Mouse (Mus musculus) adrenal gland, adult (tissue): Measurements from ENCODE around the gene Aaed1.
"Not testable (repeated sequence)": the region's sequence is repeated elsewhere in the genome, so short reads cannot be mapped to it uniquely, and the experiment has no call there.

Experiments
- DNase-seq, 2 experiments: peaks; one replicate each; pipeline ENCODE4 v3.0.0; 2022 to 2023; ENCODE audit warnings: low spot score in 1 of 2; ENCODE audit not compliant: inconsistent age in 2 of 2

Gene Aaed1

DNA sequence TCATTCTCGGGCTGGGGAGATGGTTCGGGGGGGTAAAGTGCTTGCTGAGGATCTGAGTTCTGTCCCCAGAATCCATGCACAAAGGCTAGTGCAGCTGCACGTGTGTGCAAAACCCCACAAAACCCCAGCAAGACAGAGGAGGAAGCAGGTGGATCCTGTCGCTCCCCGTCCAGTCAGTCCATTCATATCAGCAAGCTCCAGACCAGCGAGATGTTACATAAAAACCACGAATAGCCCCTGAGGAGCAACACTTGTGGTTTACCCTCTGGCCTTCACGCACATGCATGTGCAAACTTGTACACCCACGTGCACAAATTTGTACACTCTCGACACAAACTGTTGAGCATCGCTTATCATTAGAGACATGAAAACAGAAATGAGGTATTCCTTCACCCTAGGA lies 2.7 kb downstream of the Aaed1 start:
- DNase-seq, result no peak

DNA sequence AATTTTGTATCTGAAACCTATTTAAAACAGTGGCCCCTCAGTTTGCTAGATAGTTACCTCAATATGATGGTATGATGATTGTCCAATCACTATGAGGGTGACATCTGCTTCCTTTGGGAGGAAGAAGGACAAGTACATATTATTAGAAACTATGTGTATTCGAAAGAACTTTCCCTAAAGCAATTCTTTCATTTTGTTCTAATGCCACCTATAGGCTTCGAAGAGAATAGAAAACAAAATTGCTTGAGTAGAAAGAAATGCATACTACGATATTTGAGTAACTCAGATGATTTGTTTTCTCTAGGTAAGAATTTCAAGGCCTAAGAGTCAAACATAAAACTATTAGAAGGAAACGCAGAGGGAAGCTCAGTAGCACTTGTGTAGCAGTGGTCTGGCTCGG lies 3.5 kb downstream of the Aaed1 start:
- DNase-seq, result no peak

DNA sequence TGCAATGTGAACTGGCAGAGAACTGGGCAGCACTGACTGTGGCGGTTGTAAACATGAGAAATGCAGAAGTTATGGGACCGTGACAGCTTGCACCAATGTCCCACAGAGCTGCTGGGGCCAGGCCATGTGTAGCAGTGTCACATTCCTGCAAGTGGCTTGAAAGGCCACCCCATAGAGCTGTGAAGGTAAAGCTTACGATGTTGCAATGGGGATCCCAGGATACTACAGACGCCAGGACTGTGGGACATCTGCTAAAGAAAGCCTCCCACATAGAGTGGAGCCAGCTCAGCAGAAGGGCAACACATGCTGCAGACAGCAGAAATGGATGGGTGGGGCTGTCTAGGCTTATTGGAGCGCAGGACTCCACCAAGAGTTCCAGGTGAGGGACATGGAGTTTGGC lies 5.0 kb downstream of the Aaed1 start:
- DNase-seq, result no peak

DNA sequence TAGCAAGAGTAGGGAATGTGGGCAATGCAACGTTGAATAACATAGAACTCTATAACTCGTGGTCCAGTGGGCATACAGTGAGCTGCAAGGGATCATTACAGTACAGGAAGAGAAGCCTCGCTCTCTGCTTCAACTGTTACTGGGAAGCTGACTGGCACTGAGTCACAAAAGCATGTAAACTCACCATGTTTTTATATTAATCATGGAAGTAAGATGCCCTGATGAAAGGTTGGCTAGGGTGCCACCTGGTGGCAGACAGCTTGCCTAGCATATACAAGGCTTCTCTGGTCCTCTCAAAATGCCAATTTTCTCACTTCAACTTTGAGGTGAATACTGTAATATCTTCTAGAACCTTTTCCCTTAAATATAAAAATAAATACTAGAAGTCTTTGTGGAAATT lies 6.4 kb downstream of the Aaed1 start:
- peak; percentile 64 to 82 for DNase-seq

DNA sequence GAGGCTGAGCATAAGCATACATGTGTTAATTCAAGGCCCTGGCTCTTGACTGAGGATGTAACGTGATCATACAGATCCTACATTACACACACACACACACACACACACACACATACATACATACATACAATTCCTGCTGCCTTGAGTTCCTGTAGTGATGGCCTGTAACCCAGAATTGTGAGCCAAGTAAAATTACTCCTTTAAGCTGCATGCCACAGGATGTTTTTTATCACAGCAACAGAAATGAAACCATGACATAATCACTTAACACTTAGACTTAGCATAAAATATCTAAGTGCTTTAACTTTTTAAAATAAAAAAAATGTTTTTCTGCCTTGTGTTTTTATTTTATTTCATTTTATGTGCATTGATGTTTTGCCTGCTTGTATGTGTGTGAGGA lies 13.4 kb downstream of the Aaed1 start:
- DNase-seq, result no peak

DNA sequence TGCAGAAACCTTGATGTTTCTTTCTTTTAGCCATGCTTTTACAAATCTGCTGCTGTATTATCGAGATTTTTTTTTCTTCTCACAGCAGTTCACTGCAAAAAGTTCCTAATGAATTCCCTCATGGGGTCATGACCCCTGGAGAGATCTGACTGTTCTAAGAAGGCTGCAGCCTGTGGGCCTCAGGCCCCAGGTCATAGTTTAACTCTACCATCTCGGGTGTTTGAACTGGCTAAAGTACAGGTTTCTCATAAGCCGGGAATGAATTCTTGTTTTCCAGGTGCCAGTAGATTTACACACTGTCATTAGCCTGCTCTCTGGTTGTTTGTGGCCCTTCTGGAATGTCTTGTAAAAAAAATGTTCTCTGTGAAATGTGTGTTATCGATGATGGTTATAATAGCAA lies 25.7 kb downstream of the Aaed1 start:
- no peak for DNase-seq

DNA sequence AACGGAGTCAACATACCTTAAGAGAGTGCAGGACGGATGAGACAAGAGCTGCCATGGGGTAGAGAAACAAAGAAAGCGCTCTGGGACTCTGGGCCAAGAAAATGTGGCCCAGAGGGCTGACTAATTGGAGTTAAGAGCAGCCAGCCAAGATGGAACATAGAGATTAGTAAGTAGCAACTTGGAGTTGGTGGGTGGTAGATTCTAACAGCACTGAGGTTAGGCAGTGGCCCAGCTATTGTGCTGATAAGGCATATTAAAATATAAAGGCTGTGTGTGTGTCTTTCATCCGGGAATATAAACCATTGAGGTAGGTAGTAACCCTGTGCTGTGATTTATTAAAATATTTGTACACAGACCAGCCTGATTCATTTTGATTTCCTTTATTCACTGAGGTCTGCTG lies 26.2 kb downstream of the Aaed1 start:
- DNase-seq, result no peak

DNA sequence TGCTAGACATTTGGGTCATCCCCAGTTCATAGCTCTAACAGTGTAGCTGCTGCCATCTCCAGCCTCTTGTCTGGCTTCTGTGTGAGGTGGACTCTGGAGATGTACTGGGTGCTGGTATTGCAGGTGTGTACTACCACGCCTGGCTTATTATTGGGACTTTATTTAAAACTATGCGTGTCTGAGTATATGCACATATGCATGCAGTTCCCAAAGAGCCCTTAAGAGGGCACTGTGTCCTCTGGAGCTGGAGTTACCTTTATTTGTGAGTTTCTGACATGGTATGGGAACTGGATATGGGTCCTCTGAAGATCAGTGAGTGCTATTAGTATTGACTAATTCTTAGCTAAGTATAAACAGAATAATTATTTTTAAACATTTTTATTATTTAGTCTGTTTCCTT lies 27.8 kb downstream of the Aaed1 start:
- no peak for DNase-seq

DNA sequence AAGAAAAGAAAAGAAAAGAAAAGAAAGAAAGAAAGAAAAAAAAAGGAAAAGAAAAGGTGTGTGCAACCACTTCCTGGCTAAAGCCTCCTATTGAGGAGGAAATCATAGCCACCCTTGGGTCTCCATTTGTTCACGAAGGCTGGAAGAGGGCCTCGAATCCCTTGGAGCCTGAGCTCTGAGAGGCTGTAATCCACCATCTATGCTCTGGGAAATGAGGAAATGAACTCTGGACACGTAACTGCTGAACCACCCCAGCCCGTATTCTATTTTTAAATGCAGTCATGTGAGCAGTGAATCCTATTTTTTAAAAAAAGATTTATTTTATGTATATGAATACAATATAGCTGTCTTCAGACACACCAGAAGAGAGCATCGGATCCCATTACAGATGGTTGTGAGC lies 31.6 kb downstream of the Aaed1 start:
- no peak for DNase-seq

DNA sequence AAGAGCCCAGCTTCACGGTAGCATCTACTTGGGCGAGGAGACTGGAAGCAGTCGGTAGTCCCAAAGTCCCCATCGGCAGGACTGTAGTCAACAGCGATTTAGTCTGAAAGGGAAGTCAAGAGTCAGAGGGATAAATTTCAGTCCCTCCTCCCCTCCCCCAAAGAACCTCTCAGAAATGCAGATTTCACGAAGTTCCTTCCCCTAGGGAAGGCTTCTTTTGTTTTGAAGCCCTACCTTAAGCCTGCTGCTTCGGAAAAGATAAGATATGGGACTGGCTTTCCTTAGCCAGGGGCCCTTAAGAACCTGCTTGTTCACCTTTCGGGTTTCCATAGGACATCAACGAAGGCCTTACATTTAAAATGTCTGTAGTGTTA lies 36.8 kb downstream of the Aaed1 start:
- no peak for DNase-seq

DNA sequence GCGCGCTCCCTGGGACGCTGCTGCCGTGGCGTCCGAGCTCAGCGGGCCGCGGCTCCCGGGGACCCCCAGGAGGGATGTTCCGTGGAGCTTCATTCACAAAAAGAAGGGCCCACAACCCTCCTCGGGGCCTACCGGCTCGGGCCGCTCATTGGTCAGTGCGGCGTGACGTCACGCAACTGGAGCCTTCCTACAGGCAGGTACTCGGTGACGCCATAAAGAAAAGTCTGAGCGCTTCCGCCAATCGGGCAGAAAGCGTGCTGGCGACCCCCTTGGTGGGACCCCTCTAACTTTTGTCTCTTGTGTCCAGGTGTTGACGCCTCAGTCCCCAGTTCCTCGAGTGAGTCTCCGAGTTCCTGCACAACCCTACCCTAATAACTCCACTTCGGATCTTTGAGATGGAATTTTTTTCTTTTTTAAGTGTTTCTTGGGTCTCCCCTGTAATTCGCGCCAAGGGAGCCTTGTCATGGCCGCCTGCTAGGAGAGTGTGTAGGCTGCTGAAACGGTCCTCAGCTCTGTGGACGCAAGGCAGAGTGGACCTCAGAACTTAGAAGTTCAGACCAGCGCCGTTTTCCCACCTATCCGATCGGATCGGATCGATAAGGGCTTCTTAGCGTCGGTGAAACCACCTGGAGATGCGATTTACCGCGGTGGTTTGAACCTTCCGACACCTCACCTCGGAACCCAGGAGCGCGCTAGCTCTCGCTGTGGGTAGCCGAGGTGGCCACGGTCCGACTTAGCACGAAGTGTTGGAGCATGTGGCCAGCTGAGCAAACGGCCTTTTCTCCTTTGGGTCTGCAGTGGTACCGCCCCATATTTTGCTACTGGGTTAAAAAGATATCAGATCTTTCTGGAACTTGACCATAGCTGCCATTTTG lies 37.4 kb downstream of the Aaed1 start, which contains the start of gene Cdc14b:
TSS of gene Cdc14b (minus strand) at position 412 of the 875 bp plus-strand sequence.
- peak; percentile 88 to 95 for DNase-seq

DNA sequence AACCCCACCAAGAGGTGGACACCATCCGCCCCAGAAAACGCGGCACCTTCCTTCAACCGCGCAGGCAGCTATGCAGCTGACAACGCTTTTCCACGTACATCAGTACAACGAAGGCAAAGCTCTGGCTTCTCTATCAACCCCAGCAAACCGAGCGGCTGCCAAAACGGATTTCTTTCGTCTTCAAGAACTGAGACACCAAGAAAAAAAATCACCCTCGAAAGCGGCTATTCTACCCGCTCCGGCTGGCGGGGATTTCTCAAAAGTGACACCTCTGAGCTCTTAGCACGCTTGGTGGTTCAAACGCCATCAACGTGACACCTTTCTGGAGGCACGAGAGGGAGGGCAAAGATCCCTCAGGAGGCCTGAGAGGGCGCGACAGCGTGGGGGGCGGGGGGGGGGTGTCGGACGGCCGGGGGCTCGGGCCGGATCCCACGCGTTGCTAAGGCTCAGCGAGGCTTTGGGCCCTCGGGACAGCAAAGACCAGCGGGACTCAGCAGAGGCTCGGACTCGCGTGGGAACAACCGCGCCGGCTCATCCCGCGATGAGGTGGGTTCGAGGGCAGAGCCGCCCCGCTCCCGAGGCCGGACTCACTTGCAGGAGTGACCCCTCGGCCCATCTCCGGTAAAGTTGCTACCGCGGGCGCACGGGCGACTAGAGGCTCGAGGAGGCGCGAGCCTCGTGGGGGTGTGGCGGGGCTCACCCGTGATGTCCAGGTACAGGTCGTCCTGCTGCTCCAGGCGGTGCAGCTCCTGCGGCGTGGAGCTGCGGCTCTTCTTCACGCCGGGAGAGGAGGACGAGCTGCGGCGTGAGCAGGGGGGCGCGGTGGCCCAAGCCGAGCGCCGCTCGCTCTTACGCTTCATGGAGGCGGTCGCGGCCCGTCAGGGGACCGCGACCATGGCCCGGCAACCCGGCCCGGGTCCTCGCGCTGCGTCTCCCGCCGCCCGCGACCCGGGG lies 38.3 kb downstream of the Aaed1 start:
- peak; percentile 58 to 82 for DNase-seq

DNA sequence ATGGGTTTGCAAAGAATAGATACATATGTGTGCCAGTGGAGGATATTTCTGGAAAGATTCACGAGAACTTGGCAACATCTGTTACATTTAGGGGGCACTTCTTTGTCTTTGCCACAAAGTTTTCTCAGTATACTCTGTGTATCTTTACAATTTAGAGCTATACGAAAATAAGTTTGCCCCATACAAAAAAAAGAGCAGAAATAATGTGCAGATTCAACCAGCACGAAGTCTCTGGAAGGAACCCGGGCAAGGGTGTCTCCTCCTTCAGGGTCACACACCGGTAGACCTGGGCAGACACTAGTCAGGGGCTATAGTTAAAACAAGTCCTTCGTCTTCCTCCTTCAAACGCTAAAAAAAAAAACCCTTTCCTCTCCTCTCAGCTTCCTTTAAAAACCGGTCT lies 39.2 kb downstream of the Aaed1 start:
- DNase-seq, result no peak

DNA sequence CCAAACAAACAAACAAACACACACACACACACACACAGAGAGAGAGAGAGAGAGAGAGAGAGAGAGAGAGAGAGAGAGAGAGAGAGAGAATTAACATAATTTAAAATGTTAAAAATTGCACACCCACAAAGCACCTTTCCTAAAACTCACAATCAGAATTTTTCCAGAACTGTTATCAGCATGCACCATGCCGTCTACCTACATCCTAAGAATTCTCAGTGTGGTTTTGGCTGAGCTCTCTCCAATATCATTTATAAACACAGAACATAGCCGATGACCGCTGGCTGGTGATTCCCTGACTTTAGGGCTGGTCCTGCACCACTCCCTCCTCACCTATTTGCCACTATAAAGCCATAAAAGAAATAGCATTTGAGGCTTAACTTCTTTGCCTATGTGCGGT lies 44.1 kb downstream of the Aaed1 start:
- no peak for DNase-seq

DNA sequence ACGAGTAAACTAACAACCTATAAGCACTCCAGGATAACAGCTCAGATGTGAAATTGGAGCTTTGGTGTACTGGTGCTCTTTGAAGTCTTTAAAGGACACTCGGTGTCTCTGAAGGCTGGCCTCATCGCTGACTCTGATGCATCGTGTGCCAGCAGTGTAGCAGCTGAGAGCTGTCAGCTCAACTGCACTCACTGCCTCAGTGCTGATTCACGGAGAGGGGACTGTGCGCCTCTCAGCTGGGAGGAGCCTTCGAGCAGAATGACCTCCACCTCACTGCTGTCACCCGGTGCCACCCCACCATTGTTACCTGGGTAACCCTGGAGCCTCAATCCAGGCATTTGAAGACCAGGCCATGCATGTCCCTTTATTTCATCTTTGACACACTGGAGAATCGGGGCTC lies 45.4 kb downstream of the Aaed1 start:
- peak; percentile 86 to 91 for DNase-seq

DNA sequence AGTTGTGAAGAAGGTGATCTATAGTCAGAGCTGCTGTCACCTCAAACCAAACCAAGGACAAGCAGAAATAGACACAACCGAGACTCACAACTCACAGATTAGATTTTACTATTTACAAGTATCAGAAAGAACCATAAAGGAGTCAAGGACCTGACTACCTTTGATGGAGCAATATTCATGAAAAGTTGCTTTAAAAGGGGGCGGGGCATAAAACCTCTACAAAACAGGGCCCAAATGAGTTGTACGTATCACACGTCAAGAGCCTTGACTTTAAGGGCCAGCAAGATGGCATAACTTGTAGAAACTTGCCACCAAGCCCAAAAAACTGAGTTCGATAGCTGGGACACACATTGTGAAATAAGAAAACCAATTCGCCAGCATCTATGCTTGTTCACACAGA lies 47.9 kb downstream of the Aaed1 start:
- DNase-seq, result peak in 1 of 2 experiments; percentile 80

DNA sequence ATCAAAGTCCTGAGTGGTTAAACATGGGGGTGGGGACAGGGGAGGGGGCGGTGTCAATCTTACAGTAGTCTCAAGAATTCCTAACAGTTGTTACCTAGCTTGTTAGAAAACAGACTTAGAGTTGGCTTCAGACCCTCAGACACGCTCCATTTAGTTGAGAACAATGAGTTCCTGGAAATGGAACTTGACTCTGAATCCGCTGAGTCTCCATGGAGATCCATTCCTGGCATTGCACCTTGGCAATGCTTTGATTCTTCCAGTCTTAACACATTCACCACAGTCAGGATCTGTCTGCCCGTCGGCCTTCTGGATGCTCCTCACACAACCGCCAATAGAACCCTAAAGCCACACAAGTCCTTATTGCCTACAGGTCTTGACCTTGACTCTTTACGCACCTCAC lies 52.6 kb downstream of the Aaed1 start:
- DNase-seq, result no peak

DNA sequence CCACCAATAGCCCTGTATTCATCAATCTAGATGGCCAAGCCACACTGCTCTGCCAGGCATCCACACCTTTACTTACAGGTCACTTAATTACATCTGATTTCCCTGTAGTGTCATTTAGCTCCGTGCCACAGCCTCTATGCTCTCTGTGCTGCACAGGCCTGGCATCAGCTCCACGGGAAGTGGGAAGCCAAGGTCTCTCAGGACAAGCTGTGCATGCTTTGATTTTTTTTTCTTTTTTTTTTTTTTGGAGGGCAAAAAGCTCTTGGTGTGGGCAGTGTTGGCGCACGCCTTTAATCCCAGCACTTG lies 54.0 kb downstream of the Aaed1 start:
- peak in 1 of 2 experiments; percentile 52 for DNase-seq

DNA sequence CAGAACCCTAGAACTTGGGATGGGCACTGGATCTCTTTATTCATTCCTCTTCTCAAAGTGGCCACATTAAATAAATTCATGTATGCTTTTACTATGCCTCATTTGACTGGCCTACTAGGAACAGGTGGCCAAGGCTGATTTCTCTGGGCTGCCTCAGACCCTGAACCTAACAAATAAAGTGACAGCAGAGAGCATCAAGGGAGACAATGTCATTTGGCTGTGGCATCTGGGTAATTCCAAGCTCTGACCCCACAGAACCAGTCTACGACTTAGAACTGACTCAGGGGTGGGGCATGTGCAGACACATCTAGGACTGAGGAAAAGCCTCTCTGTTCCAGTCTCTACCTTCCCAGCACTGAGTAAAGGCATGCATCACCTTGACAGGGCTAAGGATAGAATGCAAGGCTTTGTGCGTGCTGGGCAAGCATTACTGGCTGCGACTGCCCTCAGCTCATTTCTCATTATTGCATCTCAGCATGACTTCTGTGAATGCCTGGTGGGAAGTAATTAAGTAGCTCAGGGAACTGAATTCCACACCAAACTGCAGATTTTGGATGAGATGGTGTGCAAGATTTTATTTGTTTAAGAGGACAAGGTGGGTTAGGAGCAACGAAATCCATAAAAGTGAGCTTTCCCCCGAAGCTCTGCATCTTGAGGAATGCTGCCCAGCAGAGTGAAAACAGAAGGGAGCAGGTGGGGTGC lies 54.5 kb downstream of the Aaed1 start:
- DNase-seq, result no peak

DNA sequence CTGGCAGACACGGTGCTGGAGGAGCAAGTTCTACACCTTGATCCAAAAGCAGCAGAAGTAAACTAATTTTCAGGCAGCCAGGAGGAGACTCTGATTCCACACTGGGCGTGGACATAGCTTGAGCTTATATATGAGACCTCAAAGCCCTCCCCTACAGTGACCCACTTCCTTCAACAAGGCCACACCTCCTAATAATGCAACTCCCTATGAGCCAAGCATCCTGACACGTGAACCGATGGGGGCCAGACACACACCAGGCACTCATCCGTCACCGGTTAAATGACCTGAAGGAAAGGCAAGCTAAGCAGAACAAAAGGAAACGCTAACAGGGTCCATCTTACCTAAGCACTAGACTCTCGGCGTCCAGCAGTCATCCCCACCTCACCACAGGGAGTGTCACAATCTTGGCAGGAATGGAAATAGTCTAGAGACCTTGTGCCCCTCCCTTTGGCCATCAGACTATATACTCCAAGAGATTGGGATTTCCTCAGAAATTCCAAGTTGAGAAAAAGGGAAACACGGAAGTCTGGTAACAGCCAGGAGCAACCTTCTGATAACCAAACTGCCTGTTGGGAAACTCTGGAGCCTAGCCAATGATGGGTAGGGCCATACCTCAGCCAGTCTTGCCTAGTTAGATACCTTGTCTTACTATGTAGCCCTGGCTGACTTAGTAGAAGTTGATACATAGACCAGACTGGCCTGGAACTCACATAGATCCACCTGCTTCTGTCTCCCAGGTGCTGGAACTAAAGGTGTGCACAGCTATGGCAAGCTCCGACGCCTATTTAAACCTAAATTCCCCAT lies 55.3 kb downstream of the Aaed1 start:
- DNase-seq, result no peak

DNA sequence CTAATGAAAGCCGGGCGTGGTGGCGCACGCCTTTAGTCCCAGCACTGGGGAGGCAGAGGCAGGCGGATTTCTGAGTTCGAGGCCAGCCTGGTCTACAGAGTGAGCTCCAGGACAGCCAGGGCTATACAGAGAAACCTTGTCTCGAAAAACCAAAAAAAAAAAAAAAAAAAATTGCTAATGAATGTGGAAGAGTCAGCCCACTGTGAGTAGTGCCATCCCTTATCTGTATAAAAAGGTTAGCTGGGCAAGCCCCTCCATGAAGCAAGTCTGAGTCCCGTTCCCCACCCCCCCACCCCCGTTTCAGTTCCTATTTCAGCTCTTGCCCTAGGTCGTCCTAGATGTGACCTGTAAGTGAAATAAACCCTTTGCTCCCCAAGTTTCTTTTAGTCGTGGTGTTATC lies 58.3 kb downstream of the Aaed1 start:
- not testable (repeated sequence) for DNase-seq
